Mouse (Mus musculus) MEL-GATA-1-ER (cell line): ENCODE data around the gene Magi2.
A peak's percentile ranks its signal among the peaks of the same experiment; 100 is the strongest.
"Not testable (repeated sequence)": the region's sequence is repeated elsewhere in the genome, so short reads cannot be mapped to it uniquely, and the experiment has no call there.

Source experiments
- DNase-seq: peaks from one replicate; pipeline ENCODE4 v3.0.0-alpha.2; 2012; ENCODE audit warnings: low read depth; ENCODE audit errors: extremely low read depth

Gene Magi2

GRCm38 (mm10) chr5:19429290-19429689 is 202.5 kb downstream of the Magi2 start:
- DNase-seq = peak; percentile 4

GRCm38 (mm10) chr5:19462541-19462940 is 235.7 kb downstream of the Magi2 start:
- DNase-seq = no peak

- no peak for DNase-seq
Observed at GRCm38 (mm10) chr5:19465383-19465782, 238.5 kb downstream of the Magi2 start.

- DNase-seq = no peak
Observed at GRCm38 (mm10) chr5:19472851-19473439, 246.1 kb downstream of the Magi2 start.

GRCm38 (mm10) chr5:19482981-19483380 is 256.1 kb downstream of the Magi2 start:
- no peak for DNase-seq

- DNase-seq = no peak
Observed at GRCm38 (mm10) chr5:19487947-19488346, 261.1 kb downstream of the Magi2 start.

GRCm38 (mm10) chr5:19501005-19501404 is 274.2 kb downstream of the Magi2 start:
- no peak for DNase-seq

- peak; percentile 8 for DNase-seq
Observed at GRCm38 (mm10) chr5:19522168-19522567, 295.3 kb downstream of the Magi2 start.

GRCm38 (mm10) chr5:19539348-19539747 is 312.5 kb downstream of the Magi2 start:
- DNase-seq = no peak

- no peak for DNase-seq
Observed at GRCm38 (mm10) chr5:19546424-19546823, 319.6 kb downstream of the Magi2 start.

- DNase-seq = no peak
Observed at GRCm38 (mm10) chr5:19546900-19547299, 320.1 kb downstream of the Magi2 start.

- no peak for DNase-seq
Observed at GRCm38 (mm10) chr5:19553510-19553909, 326.7 kb downstream of the Magi2 start.

GRCm38 (mm10) chr5:19565636-19566035 is 338.8 kb downstream of the Magi2 start:
- DNase-seq = no peak

GRCm38 (mm10) chr5:19566136-19566535 is 339.3 kb downstream of the Magi2 start:
- DNase-seq = not testable (repeated sequence)

- no peak for DNase-seq
Observed at GRCm38 (mm10) chr5:19607700-19608099, 380.9 kb downstream of the Magi2 start.

GRCm38 (mm10) chr5:19611788-19612187 is 385.0 kb downstream of the Magi2 start:
- DNase-seq = no peak

GRCm38 (mm10) chr5:19621678-19622077 is 394.8 kb downstream of the Magi2 start:
- no peak for DNase-seq

GRCm38 (mm10) chr5:19633976-19634375 is 407.1 kb downstream of the Magi2 start:
- DNase-seq = no peak

GRCm38 (mm10) chr5:19637789-19638188 is 411.0 kb downstream of the Magi2 start:
- DNase-seq = no peak

- no peak for DNase-seq
Observed at GRCm38 (mm10) chr5:19655986-19656385, 429.1 kb downstream of the Magi2 start.

- no peak for DNase-seq
Observed at GRCm38 (mm10) chr5:19666416-19666815, 439.6 kb downstream of the Magi2 start.

- DNase-seq = no peak
Observed at GRCm38 (mm10) chr5:19717296-19717695, 490.5 kb downstream of the Magi2 start.

- DNase-seq = no peak
Observed at GRCm38 (mm10) chr5:19726277-19726676, 499.4 kb downstream of the Magi2 start.

GRCm38 (mm10) chr5:19745376-19745775 is 518.5 kb downstream of the Magi2 start:
- DNase-seq = no peak
